Mouse (Mus musculus) small intestine, adult 2 months (tissue): ENCODE results near the gene Hace1.

Source experiments
- CTCF ChIP-seq: fragments of 200-500 bp; IDR thresholded peaks from 2 replicates; pipeline ENCODE4 v1.5.1; 2012; ENCODE audit warnings: low read depth, mild to moderate bottlenecking, control low read depth, inconsistent platforms, low read length, moderate library complexity, mixed read lengths; ENCODE audit not compliant: insufficient replicate concordance, insufficient read length; ENCODE audit errors: extremely low read depth
- POLR2A ChIP-seq: fragments of 200-500 bp; IDR thresholded peaks from 2 replicates; pipeline ENCODE4 v1.6.1; 2012; ENCODE audit warnings: low read depth, mild to moderate bottlenecking, control low read depth, inconsistent platforms, low read length, moderate library complexity

DNA sequence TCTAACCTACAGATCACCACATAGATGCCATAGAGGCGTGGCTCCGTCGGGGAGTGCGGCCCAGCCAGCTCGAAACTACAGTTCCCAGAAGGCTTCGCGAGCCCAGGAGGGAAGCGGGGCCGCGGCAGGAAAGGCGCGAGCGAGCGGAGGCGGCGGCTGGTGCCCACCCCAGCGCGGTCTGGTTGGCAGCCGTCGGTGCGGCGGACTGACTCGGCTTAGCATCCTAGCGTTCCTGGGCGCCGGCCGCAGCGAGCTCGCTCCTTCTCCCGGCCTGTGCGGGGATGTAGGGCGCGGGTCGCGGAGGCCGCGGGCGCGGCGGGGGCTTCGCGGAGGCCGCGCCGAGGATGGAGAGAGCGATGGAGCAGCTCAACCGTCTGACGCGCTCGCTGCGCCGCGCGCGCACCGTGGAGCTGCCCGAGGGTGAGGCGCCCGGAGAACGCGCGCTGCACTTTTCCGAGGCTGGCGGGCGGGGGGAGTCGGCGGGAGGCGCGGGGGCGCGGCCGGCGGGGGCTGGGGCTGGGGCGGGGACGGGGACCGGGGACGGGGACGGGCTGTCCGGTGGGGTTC is at the start of gene Hace1:
- TF ChIP-seq CTCF, result no peak
- TF ChIP-seq POLR2A, result peak; percentile 47; the same call in 1 of the 2 replicates
